Mouse (Mus musculus) testis, adult 2 months (tissue): ENCODE measurements at regions not wholly inside any gene's neighbourhood (a gene's known extent, or its start where the extent isn't known, plus 50 kb on each side); places are given as distances from the start of the nearest gene placed in this dataset.

ENCODE experiments used
- CTCF ChIP-seq: fragments of 200-500 bp; IDR thresholded peaks from 2 replicates; pipeline ENCODE4 v1.5.1; 2012; ENCODE audit warnings: low read depth, mild to moderate bottlenecking, inconsistent platforms, low read length, moderate library complexity; ENCODE audit not compliant: control insufficient read depth, insufficient read depth, insufficient replicate concordance
- POLR2A ChIP-seq: fragments of 200-500 bp; IDR thresholded peaks from 2 replicates; pipeline ENCODE4 v1.6.1; 2012; ENCODE audit warnings: low read depth, mild to moderate bottlenecking, inconsistent platforms, low read length, moderate library complexity; ENCODE audit not compliant: control insufficient read depth

- no peak for TF ChIP-seq CTCF
- TF ChIP-seq POLR2A: no peak
These were observed 1891.0 kb upstream of the Lrrc6 start for GRCm38 (mm10) chr15:68391737-68392136.
